Mouse (Mus musculus) stomach, embryonic 14.5 days (tissue): ENCODE measurements at regions not wholly inside any gene's neighbourhood (a gene's known extent, or its start where the extent isn't known, plus 50 kb on each side); places are given as distances from the start of the nearest gene placed in this dataset.

Experiments
- ATAC-seq: fragments of 200-750 bp; cut with Nextera tagmentation; 2 replicates; pipeline ENCODE4 v1.8.0; 2017; ENCODE audit warnings: low read depth, moderate TSS enrichment; ENCODE audit not compliant: insufficient number of reproducible peaks, insufficient read depth, low FRiP score
- H3K27ac ChIP-seq: fragments of 300-500 bp; sonication (generic); 2 replicates; pipeline ENCODE4 v1.5.1; 2014; ENCODE audit warnings: mild to moderate bottlenecking, low read length, moderate library complexity, mixed read lengths
- H3K27me3 ChIP-seq: fragments of 300-500 bp; sonication (generic); 2 replicates; pipeline ENCODE4 v1.6.1; 2014; ENCODE audit warnings: low read length, control low read depth, mixed read lengths; ENCODE audit not compliant: control insufficient read depth, insufficient read depth
- H3K36me3 ChIP-seq: fragments of 300-500 bp; sonication (generic); 2 replicates; pipeline ENCODE4 v1.6.1; 2014; ENCODE audit warnings: mild to moderate bottlenecking, control low read depth, low read length, moderate library complexity, mixed read lengths; ENCODE audit not compliant: control insufficient read depth, insufficient read depth
- H3K4me1 ChIP-seq: fragments of 300-500 bp; sonication (generic); 2 replicates; pipeline ENCODE4 v1.6.1; 2014; ENCODE audit warnings: low read length, control low read depth, mixed read lengths; ENCODE audit not compliant: control insufficient read depth, insufficient read depth
- H3K4me2 ChIP-seq: fragments of 300-500 bp; sonication (generic); replicated peaks from 2 replicates; pipeline ENCODE4 v1.6.1; 2014; ENCODE audit warnings: low read depth, low read length, control low read depth
- H3K4me3 ChIP-seq: fragments of 300-500 bp; sonication (generic); 2 replicates; pipeline ENCODE4 v1.5.1; 2014; ENCODE audit warnings: low read depth, low read length, control low read depth
- H3K9ac ChIP-seq: fragments of 300-500 bp; sonication (generic); replicated peaks from 2 replicates; pipeline ENCODE4 v1.6.1; 2014; ENCODE audit warnings: low read depth, mild to moderate bottlenecking, control low read depth, low read length, moderate library complexity, mixed read lengths
- H3K9me3 ChIP-seq: fragments of 300-500 bp; sonication (generic); 2 replicates; pipeline ENCODE4 v1.6.1; 2016; ENCODE audit warnings: low read depth, low read length, control low read depth; ENCODE audit not compliant: control insufficient read depth
- WGBS: fragments of 180-500 bp; shearing (Covaris S2); extraction: QIAGEN DNeasy Blood & Tissue Kit; methylation state at CpG from one replicate; pipeline ENCODE4 v1.1.7; 2014; 5-methylcytosine and 5-hydroxymethylcytosine counted together

GRCm38 (mm10) chr2:108744797-108745196, 535.7 kb upstream of the Kif18a start:
- ATAC-seq: no peak
- no peak overlapping the region for H3K4me3 ChIP-seq
- no peak overlapping the region for H3K27ac ChIP-seq
- no peak overlapping the region for H3K9ac ChIP-seq
- H3K9me3 ChIP-seq: no peaks in the 10 kb centered on the region
- no peaks in the 10 kb centered on the region for H3K4me1 ChIP-seq
- H3K4me2 ChIP-seq: no peak overlapping the region
- no peaks in the 10 kb centered on the region for H3K27me3 ChIP-seq
- H3K36me3 ChIP-seq: no peaks in the 10 kb centered on the region
- WGBS: 76% methylated on average over 2 of the region's 2 CpGs

- no peaks in the 10 kb centered on the region for H3K36me3 ChIP-seq
- H3K9ac ChIP-seq: no peak overlapping the region
- no peaks in the 10 kb centered on the region for H3K4me1 ChIP-seq
- no peak overlapping the region for H3K4me2 ChIP-seq
- H3K27me3 ChIP-seq: no peaks in the 10 kb centered on the region
- no peak overlapping the region for H3K4me3 ChIP-seq
- no peak overlapping the region for H3K27ac ChIP-seq
- no peaks in the 10 kb centered on the region for H3K9me3 ChIP-seq
- no peak for ATAC-seq
- 60% methylated on average over 3 of the region's 3 CpGs for WGBS
These were observed 526.9 kb upstream of the Kif18a start for GRCm38 (mm10) chr2:108753494-108754225.

GRCm38 (mm10) chr2:108755821-108756220, 524.7 kb upstream of the Kif18a start:
- no peak overlapping the region for H3K9ac ChIP-seq
- H3K4me3 ChIP-seq: no peak overlapping the region
- WGBS: 81% methylated on average over 1 of the region's 1 CpGs
- H3K27me3 ChIP-seq: no peaks in the 10 kb centered on the region
- H3K4me1 ChIP-seq: no peaks in the 10 kb centered on the region
- H3K4me2 ChIP-seq: no peak overlapping the region
- no peak overlapping the region for H3K27ac ChIP-seq
- ATAC-seq: no peak
- H3K9me3 ChIP-seq: no peaks in the 10 kb centered on the region
- no peaks in the 10 kb centered on the region for H3K36me3 ChIP-seq

- WGBS: 87% methylated on average over 1 of the region's 1 CpGs
These were observed 524.3 kb upstream of the Kif18a start for GRCm38 (mm10) chr2:108756251-108756650.

GRCm38 (mm10) chr2:108764703-108765102, 515.8 kb upstream of the Kif18a start:
- H3K9ac ChIP-seq: no peak overlapping the region
- 67% methylated on average over 4 of the region's 4 CpGs for WGBS
- no peak for ATAC-seq

More at GRCm38 (mm10) chr2:108756251-108756650, 524.3 kb upstream of the Kif18a start:
- Histone ChIP-seq H3K27ac (no peak overlapping the region), H3K4me3 (no peak overlapping the region), H3K4me1 (no peaks in the 10 kb centered on the region), H3K9ac (no peak overlapping the region), H3K9me3 (no peaks in the 10 kb centered on the region), H3K27me3 (no peaks in the 10 kb centered on the region), H3K36me3 (no peaks in the 10 kb centered on the region), H3K4me2 (no peak overlapping the region)
- no peak for ATAC-seq

GRCm38 (mm10) chr2:108766461-108766860, 514.1 kb upstream of the Kif18a start:
- WGBS: 93% methylated on average over 2 of the region's 2 CpGs
- H3K27ac ChIP-seq: no peak overlapping the region
- H3K27me3 ChIP-seq: no peaks in the 10 kb centered on the region
- no peaks in the 10 kb centered on the region for H3K36me3 ChIP-seq
- H3K9me3 ChIP-seq: no peaks in the 10 kb centered on the region
- ATAC-seq: no peak
- H3K4me1 ChIP-seq: no peaks in the 10 kb centered on the region
- H3K4me3 ChIP-seq: no peak overlapping the region
- no peak overlapping the region for H3K9ac ChIP-seq
- H3K4me2 ChIP-seq: no peak overlapping the region

More at GRCm38 (mm10) chr2:108764703-108765102, 515.8 kb upstream of the Kif18a start:
- Histone ChIP-seq H3K27me3 (no peaks in the 10 kb centered on the region), H3K36me3 (no peaks in the 10 kb centered on the region), H3K9me3 (no peaks in the 10 kb centered on the region), H3K4me2 (no peak overlapping the region), H3K4me3 (no peak overlapping the region), H3K4me1 (no peaks in the 10 kb centered on the region), H3K27ac (no peak overlapping the region)

GRCm38 (mm10) chr2:108770383-108770782, 510.2 kb upstream of the Kif18a start:
- Histone ChIP-seq H3K27ac (no peak overlapping the region), H3K9me3 (no peaks in the 10 kb centered on the region), H3K4me3 (no peak overlapping the region), H3K4me2 (no peak overlapping the region), H3K4me1 (no peaks in the 10 kb centered on the region), H3K9ac (no peak overlapping the region), H3K27me3 (no peaks in the 10 kb centered on the region), H3K36me3 (no peaks in the 10 kb centered on the region)
- WGBS: 83% methylated on average over 1 of the region's 1 CpGs
- no peak for ATAC-seq

GRCm38 (mm10) chr2:108783457-108783856, 497.1 kb upstream of the Kif18a start:
- no peaks in the 10 kb centered on the region for H3K4me1 ChIP-seq
- H3K9me3 ChIP-seq: no peaks in the 10 kb centered on the region
- H3K27me3 ChIP-seq: no peaks in the 10 kb centered on the region
- no peak for ATAC-seq
- H3K27ac ChIP-seq: no peak overlapping the region
- no peak overlapping the region for H3K4me2 ChIP-seq
- no peak overlapping the region for H3K9ac ChIP-seq
- no peaks in the 10 kb centered on the region for H3K36me3 ChIP-seq
- no peak overlapping the region for H3K4me3 ChIP-seq
